Mouse (Mus musculus): Measurements from ENCODE around the gene Arl2.

DNA sequence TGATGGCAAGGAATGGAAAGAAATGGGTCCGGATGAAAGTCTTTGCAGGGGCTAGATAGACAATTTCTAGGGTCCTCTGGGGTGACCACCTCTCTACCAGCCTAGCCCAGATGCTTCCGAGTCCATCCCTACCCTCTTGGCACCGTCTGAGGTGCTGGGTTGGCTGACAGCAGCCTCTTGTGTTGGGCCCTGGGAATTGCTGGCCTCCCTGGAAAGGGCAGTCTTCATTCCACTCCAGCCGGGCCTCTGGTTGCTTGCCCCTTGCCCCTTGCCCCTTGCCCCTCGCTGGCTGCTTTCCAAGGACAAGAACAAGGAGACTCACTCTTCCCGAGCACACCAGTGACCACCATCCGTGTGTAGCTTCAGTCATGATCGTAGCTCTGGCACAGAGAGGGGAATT is 15.0 kb upstream of the Arl2 start:
- no peak for TF ChIP-seq CTCF (IDR thresholded peaks at IDR 0.05; ENCODE audit: low read depth, low read length)
- no peak for TF ChIP-seq POLR2A (IDR thresholded peaks at IDR 0.05; ENCODE audit: borderline replicate concordance, low read depth, low read length)

Data from bone marrow macrophage, adult 2 months (primary cell).